Mouse (Mus musculus) kidney, adult 8-10 months (tissue): ENCODE results near the gene Obox3.
"Not testable (repeated sequence)": the region's sequence is repeated elsewhere in the genome, so short reads cannot be mapped to it uniquely, and the experiment has no call there.

Experiments
- DNase-seq, 2 experiments: peaks; one replicate each; pipeline ENCODE4 v3.0.0; 2022

Gene Obox3

DNA sequence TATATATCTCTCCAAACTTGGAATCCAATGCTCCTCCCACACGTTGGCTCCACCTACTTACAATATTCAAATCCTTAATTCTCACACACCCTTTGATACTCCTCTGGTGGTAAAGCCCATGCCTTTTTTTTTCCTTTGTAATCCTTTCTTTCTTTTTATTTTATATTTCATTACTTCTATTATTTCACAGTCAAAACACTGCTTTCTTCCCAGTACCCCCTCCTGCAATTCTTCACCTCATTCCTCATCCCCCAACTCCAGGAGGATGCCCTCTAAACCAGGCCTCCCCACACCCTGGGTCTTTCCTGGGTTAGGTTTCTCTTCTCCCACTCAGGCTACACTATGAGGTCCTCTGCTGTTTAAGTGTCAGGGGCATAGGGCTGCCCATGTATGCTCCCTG lies at the start of gene Obox3:
Gene Obox3 (minus strand): TSS at position 101 of the 400 bp plus-strand sequence.
- DNase-seq = not testable (repeated sequence)

- DNase-seq = not testable (repeated sequence)
These were observed 130.3 kb downstream of the Obox3 start for GRCm38 (mm10) chr7:15509411-15509810.
